Mouse (Mus musculus): ENCODE measurements around the gene Fbxo40.

The Fbxo40 gene

DNA sequence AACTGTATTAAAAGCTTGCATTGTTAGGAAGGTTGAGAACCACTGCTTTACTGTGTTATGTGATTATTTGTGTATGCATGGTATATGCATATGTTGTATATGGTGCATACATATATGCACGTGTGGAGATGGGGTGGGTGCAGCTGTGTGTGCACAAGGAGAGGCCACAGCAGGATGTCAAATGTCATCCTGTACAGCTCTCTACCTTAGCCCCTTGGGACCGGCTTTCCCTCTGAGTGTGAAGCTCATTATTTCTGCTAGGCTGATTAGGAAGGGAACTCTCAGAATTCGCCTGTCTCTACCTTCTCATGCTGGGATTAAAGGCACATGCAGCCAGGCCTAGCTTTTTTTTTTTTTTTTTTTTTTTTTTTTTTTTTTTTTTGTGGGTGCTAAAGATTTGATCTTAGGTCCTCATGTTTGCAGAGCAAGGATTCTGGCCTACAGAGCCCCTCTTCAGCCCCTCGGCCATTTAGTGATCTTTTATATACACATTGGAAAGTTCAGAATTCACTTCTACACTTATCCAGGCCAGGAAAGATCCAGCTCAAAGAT lies 42.5 kb downstream of the Fbxo40 start:
- intact Hi-C loops (cut with DNase I), result no loop called here

DNA sequence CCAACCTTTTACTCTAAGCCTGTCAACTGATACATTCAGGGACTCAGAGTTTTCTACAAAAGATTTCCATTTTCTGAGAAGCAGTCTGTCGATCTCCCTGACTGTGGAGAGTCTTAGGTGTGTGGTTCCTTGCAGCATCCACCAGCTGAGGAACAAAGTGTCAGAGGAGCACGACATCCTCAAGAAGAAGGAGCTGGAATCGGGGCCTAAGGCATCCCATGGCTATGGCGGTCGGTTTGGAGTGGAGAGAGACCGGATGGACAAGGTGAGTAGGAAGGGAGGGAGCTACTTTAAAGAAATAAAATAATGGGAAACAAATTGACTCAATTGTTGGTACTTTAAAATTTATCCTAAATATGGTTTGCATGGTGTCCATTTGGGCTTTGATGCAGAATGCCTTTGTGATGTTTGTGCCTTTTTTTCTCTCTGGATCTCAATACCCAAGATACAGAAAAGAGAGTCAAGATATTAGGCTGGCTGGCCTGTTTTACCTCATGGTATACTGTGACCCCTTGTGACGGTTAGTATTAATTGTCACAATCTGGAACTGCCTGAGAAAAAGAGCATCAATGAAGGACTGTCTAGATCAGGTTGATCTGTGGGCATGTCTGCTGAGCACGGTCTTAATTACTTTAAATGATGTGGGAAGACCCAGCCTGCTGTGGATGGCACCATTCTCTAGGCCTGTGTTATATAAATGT lies 43.7 kb downstream of the Fbxo40 start:
- intact Hi-C loops (cut with DNase I), result no loop called here

DNA sequence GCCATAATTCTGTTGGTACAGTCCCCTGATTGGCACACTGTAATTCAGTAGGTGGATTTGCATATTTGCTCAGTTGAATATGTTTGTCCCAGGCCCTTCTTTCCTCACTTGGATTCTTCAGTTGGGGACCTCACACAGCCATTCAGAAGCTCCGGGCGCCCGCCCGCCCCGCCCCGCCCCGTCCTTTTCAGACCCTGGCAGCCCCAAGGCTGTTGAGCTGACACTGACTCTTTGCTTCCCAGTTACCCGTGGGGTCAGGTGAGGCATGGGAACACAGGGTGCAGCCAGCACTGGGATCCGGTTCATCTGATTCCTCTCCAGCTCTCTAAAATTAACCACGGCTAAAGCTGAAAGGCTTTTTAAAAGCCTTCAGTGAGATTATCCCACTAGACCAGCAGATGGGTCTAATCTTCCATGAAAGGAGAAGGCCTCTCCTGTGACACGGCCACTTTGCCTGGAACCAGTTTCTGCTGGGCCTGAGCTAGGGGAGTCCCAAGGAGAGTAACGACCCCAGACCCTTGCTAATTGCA lies 45.3 kb downstream of the Fbxo40 start:
- intact Hi-C loops (cut with DNase I), result no loop called here

DNA sequence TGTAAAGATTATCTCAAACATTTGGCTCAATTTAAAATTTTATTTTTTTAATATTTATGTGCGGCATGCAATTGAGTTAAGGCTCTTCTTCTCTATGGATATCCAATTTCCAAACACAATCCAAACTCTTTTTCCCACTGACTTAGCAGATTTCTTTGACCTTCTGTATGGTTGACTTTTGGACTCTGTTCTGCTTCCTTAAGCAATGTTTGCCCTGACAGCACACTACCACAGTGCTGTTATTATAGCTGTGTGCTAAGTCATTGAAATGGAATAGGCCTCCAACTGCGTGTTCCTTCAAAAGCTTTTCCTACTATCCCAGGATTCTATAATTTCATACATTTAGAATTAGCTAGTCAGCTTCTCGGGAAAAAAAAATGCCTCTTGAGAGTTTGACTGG lies 46.7 kb downstream of the Fbxo40 start:
- intact Hi-C loops (cut with DNase I), result no loop called here

- intact Hi-C loops (cut with DNase I), result no loop called here
Measured at GRCm38 (mm10) chr16:36941895-36942294, 48.4 kb downstream of the Fbxo40 start.

GRCm38 (mm10) chr16:36941137-36941727 lies 49.0 kb downstream of the Fbxo40 start:
- intact Hi-C loops (cut with DNase I), result no loop called here

DNA sequence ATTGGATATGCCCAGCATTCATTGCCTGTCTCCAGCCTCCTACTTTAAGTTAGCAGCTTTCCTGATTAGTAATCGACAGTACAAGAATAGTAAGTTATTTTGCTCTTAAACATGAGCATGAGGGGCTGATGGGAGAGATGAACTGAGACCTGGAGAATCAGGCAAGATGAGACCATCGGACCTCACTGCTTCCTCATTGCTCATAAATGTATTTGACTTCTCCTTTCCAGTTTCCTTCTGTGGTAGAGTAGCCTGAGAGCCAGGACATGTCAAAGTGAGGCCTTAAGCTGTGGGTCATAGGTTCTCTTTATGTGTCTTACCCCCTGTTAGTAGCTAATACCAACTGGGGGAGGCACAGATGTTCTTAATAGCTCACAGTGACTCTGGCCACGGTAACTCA lies 54.5 kb downstream of the Fbxo40 start:
- intact Hi-C loops (cut with DNase I), result no loop called here

GRCm38 (mm10) chr16:36934841-36935620 lies 55.2 kb downstream of the Fbxo40 start, which contains the start of gene Hcls1:
Hcls1 (plus strand) TSS chr16:36934983.
- intact Hi-C loops (cut with DNase I), result no loop called here

DNA sequence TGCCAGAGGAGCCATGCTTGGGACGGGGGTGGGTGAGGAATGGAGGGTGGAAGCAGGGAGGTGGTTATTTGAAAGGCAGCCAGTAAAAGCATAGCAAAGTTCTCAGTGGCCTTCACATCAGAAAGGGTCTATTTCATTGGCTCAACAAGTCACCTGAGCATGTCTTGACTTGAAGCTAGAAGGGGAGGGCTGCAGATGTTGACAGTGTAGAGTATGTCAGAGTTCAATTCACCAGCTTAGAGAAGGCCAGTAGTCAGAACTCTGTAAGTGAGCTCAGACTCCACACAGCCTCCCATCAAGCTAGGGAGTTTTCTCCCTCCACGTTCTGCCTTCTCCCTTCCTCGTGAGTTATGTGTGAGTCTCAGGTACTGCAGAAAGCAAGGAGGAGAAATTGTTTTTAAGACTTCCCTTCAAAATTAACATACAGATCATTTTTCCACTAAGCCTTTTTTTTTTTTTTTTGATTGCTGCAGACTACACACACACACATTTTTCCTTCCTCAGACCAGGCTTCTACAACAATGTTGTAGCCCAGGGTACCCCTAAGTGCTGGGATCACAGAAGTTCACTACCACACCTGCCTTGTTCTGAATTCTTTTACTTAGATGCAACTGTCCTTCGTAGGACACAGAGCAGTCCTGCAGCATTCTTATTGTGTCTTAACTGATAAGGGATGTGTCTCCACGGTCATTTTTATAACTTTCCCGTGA lies 56.0 kb downstream of the Fbxo40 start:
- intact Hi-C loops (cut with DNase I), result no loop called here

- intact Hi-C loops (cut with DNase I), result no loop called here
Measured at GRCm38 (mm10) chr16:36932546-36932945, 57.7 kb downstream of the Fbxo40 start.

DNA sequence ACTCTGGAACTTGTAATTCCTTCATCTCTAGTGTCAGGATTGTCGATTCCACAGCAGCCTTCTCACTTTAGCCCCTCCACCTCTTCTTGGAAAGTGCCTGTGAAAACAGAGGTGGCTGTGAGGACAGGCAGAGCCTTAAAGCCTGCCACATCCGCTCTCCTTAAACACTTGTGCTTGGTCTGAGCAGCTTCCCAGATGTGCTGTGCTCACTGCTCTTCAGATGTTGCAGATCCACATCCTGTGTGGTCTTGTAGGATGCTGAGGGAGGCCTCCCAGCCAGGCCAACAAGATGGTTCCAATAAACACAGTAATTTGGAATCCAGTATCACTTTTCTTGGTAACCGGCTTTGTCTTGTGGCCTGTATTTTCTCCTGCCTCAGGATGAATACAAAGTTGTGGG lies 58.3 kb downstream of the Fbxo40 start:
- intact Hi-C loops (cut with DNase I), result no loop called here

- intact Hi-C loops (cut with DNase I), result no loop called here
Measured at GRCm38 (mm10) chr16:36931381-36931780, 58.9 kb downstream of the Fbxo40 start.

GRCm38 (mm10) chr16:36930231-36931136 lies 59.8 kb downstream of the Fbxo40 start:
- intact Hi-C loops (cut with DNase I), result no loop called here

- intact Hi-C loops (cut with DNase I), result no loop called here
Measured at GRCm38 (mm10) chr16:36929216-36929615, 61.1 kb downstream of the Fbxo40 start.

- intact Hi-C loops (cut with DNase I), result no loop called here
Measured at GRCm38 (mm10) chr16:36928106-36928500, 62.2 kb downstream of the Fbxo40 start.

DNA sequence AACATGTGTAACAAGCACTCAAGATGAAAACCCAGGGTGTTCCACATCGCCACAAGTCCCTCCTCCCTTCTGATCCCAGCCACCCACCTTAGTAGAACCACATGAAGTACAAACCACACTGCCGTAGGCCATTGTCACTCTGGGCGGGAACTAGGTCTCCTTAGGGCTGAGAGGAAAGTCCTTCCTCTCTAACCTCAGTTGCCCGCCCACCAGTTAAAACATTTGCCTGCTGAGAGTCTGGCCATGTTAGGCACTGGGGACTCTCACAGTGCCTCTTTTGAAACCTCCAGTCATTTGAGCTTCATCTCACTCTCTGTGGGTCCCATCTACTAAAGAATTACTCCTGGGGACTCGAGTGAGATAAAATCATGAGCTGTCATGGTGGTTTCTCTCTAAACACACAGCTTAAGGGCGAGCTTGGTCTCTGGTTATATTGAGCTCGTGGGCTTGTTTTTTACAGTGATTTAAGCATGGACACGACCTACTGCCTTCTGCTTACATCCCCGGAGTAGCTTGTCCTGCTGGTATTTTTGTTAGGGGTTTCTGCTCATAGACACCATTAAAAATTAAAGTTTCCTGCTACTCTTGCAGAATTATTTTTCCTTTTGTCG lies 62.7 kb downstream of the Fbxo40 start:
- intact Hi-C loops (cut with DNase I), result no loop called here

DNA sequence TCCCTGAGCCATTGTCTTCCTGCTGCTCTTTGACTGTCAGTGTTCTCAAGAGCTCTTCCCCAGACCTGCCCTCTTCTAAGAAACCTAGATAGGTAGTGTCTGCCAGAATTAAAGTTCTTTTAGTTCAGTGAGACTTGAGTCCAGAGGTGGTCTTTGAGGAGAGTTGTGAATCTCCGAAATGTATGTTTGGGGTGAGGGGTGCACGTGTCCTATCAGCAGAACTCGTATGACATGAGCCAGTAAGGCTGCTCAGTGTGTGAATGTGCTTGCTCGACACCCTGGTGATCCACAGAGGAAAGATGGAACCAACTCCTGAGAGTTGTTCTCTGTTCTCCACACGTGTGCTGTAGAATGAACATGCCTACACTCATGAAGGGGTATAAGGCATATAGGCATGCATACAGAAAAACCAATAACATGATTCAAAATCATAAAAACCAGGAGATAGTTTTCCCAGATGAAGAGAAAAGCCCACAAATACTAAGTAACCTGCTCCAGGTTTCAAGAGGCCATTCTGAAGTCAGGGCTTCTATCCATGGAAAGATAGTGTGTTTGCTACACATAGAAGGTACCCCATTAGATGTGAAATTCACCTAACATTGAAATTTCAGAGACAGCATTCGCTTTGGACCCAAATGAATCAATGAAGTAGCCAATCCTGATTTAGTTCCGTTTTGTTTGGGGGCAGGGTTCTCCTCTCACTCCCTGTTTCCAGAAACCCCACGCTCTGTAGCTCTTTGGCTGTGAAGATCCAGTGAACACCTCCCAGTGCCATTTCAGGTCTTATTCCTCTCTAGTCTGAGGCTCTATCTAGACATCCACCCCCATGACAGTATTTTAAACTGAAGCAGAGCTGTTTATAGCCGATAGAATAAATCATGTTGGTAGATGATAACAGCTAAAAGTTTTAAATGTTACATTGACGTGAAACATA lies 63.5 kb downstream of the Fbxo40 start:
- intact Hi-C loops (cut with DNase I), result no loop called here

GRCm38 (mm10) chr16:36925797-36926196 lies 64.5 kb downstream of the Fbxo40 start:
- intact Hi-C loops (cut with DNase I), result no loop called here

DNA sequence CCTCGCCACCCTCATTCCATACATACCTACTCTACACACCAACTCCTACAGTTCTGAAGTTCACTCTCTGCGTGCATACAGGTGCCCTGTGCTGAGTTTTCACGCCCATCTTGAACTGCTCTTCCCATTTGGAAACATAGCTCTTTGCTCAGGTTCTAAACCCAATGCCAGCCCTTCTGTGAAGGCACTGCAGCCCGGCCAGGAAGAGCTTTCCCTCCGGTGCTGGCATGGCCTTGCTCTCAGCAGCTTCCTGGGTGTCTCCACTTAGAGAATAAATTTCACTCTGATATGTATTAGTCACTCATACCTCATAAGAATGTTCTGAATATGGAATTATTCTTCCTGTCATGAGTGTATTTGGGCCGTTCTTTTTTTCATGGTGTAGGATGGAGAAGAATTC lies 64.9 kb downstream of the Fbxo40 start:
- intact Hi-C loops (cut with DNase I), result no loop called here

Measured in adrenal gland (tissue).